Mouse (Mus musculus) spleen, embryonic (tissue): ENCODE measurements around the gene Tshr.

ENCODE experiments used
- CTCF ChIA-PET: fragments of 350-600 bp; sonication (Branson Sonifier 250); formaldehyde crosslinking; loops from one replicate; lab custom pipeline; 2022; lab: Charles Lee

Gene Tshr

GRCm38 (mm10) chr12:91587491-91588033 lies 203.2 kb downstream of the Tshr start:
- CTCF ChIA-PET, result interaction anchor here (0.8 kb wide), 1 partner anchor 8 kb away, joined by 3 read pairs; no protein-coding TSS in a partner anchor

- CTCF ChIA-PET, result interaction anchor here (0.8 kb wide), 1 partner anchor 8 kb away, joined by 3 read pairs; no protein-coding TSS in a partner anchor
These were observed 203.9 kb downstream of the Tshr start for GRCm38 (mm10) chr12:91588176-91588669.

- CTCF ChIA-PET, result no interaction called here
These were observed 204.5 kb downstream of the Tshr start for GRCm38 (mm10) chr12:91588670-91589541.

GRCm38 (mm10) chr12:91589542-91589846 lies 205.1 kb downstream of the Tshr start:
- CTCF ChIA-PET, result interaction anchor here (0.7 kb wide), 1 partner anchor 273 kb away, joined by 6 read pairs; no protein-coding TSS in a partner anchor

GRCm38 (mm10) chr12:91589847-91590690 lies 205.7 kb downstream of the Tshr start, which contains the start of gene Gtf2a1:
Gene Gtf2a1 (minus strand): TSS chr12:91590487.
- CTCF ChIA-PET, result interaction anchor here (0.7 kb wide), 2 partner anchors 205 to 274 kb away, joined by 3 to 6 read pairs; no protein-coding TSS in a partner anchor

- CTCF ChIA-PET, result interaction anchor here (0.7 kb wide), 1 partner anchor 206 kb away, joined by 3 read pairs; no protein-coding TSS in a partner anchor
These were observed 206.4 kb downstream of the Tshr start for GRCm38 (mm10) chr12:91590716-91591115.

- CTCF ChIA-PET, result no interaction called here
These were observed 206.8 kb downstream of the Tshr start for GRCm38 (mm10) chr12:91591191-91591590.

GRCm38 (mm10) chr12:91592128-91592527 lies 207.8 kb downstream of the Tshr start:
- CTCF ChIA-PET, result no interaction called here
